Mouse (Mus musculus) small intestine, adult 2 months (tissue): ENCODE results near the gene Ttc8. TPM values are rescaled to one million over a fixed set of nuclear protein-coding genes. Genes with fewer than 3 reads are reported as not detected.

Experiments
- H3K27ac ChIP-seq: fragments of 200-500 bp; 2 replicates; pipeline ENCODE4 v1.5.1; 2012; ENCODE audit warnings: low read depth, low read length, control low read depth, inconsistent platforms; ENCODE audit not compliant: insufficient read depth
- H3K27me3 ChIP-seq: fragments of 200-500 bp; 2 replicates; pipeline ENCODE4 v1.6.1; 2012; ENCODE audit warnings: mild to moderate bottlenecking, moderate library complexity, low read length, inconsistent platforms; ENCODE audit not compliant: control insufficient read depth, insufficient read depth
- H3K36me3 ChIP-seq: fragments of 200-500 bp; 2 replicates; pipeline ENCODE4 v1.6.1; 2012; ENCODE audit warnings: mild to moderate bottlenecking, low read length, control low read depth, inconsistent platforms; ENCODE audit not compliant: control insufficient read depth, insufficient read depth
- H3K4me1 ChIP-seq: fragments of 200-500 bp; 2 replicates; pipeline ENCODE4 v1.6.1; 2012; ENCODE audit warnings: low read length, inconsistent platforms, mixed read lengths; ENCODE audit not compliant: control insufficient read depth, insufficient read depth, insufficient read length
- H3K4me3 ChIP-seq: fragments of 200-500 bp; 2 replicates; pipeline ENCODE4 v1.5.1; 2012; ENCODE audit warnings: low read depth, mild to moderate bottlenecking, control low read depth, inconsistent platforms, low read length, moderate library complexity
- CTCF ChIP-seq: fragments of 200-500 bp; IDR thresholded peaks from 2 replicates; pipeline ENCODE4 v1.5.1; 2012; ENCODE audit warnings: low read depth, mild to moderate bottlenecking, control low read depth, inconsistent platforms, low read length, moderate library complexity, mixed read lengths; ENCODE audit not compliant: insufficient replicate concordance, insufficient read length; ENCODE audit errors: extremely low read depth
- POLR2A ChIP-seq: fragments of 200-500 bp; IDR thresholded peaks from 2 replicates; pipeline ENCODE4 v1.6.1; 2012; ENCODE audit warnings: low read depth, mild to moderate bottlenecking, control low read depth, inconsistent platforms, low read length, moderate library complexity
- WGBS: fragments of 180-500 bp; shearing (Covaris S2); methylation state at CpG from one replicate; pipeline ENCODE4 v1.1.7; 2018; 5-methylcytosine and 5-hydroxymethylcytosine counted together
- polyA plus RNA-seq: library from polyadenylated mRNA; depleted of rRNA; stranded (reverse); fragments of >200 nt; gene quantifications from 2 replicates; pipeline ENCODE4 v1.2.3, GENCODE M21; 2012

Gene Ttc8
- polyA plus RNA-seq, 1 experiment = 3.5 TPM

DNA sequence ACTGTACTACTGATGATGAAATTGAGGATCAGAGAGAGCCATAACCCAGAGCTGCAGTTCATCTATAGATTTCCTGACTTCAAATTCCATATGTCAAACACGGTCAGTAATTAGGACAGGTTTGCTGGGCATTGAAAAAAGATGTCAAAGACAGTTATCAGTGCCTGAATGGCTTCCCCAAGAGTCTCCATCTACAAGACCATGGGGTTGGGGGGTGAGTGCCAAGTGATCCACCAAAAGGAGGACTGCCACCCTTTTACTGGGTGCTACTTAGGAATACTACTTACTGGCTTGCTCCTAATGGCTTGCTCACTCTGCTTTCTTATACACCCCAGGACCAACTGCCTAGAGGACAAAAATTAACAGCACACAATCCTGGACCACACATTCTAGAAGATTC lies 88.4 kb downstream of the Ttc8 start:
- H3K4me3 ChIP-seq = no peak overlapping the region
- WGBS = 86% methylated on average over 1 of the region's 1 CpGs
- no peak for TF ChIP-seq POLR2A
- no peak for TF ChIP-seq CTCF
- no peak overlapping the region for H3K27ac ChIP-seq
- no peaks in the 10 kb centered on the region for H3K4me1 ChIP-seq
- no peaks in the 10 kb centered on the region for H3K36me3 ChIP-seq
- H3K27me3 ChIP-seq = peaks cover 3% of the 10 kb centered on the region; the same call in 1 of the 2 replicates

DNA sequence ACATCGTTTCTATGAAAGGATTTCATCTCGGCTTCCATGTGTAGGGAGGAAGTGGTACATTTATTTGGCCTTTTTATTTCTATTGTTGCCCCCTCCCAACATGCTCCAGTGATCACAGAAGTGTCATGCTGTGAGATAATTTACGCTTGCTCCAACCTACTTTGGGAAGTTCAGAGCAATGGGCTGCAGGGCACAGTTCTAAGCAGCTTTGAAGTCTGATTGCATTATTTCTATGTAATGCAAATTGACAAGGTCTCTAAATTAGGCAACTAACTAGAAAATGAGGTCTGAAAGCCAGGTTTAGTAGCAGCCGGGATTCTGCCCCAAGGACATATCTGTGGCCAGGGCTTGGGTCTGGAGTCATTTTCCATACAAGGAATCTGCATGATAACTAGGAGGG lies 89.1 kb downstream of the Ttc8 start:
- no peak overlapping the region for H3K27ac ChIP-seq
- H3K4me3 ChIP-seq = no peak overlapping the region
- H3K27me3 ChIP-seq = peaks cover 3% of the 10 kb centered on the region; the same call in 1 of the 2 replicates
- no peaks in the 10 kb centered on the region for H3K36me3 ChIP-seq
- WGBS = 77% methylated on average over 4 of the region's 4 CpGs
- TF ChIP-seq CTCF = no peak
- TF ChIP-seq POLR2A = no peak
- no peaks in the 10 kb centered on the region for H3K4me1 ChIP-seq

DNA sequence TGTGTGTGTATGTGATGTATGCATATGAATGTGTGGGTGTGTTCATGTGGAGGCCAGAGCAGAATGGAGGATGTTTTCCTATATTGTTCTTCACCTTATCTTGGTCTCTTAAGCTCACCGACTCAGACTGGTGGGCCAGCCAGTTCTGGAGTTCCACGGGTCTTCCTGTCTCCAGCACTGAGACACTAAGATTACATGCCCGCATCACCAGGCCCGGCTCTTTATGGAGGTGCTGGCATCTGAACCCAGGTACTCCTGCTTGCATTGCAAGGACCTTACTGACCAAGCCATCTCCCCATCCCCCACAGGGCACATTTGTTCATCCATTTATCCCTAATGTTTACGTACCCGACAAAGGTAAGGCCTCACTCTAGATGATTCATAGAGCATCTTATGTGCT lies 89.7 kb downstream of the Ttc8 start:
- no peak overlapping the region for H3K27ac ChIP-seq
- no peak overlapping the region for H3K4me3 ChIP-seq
- TF ChIP-seq CTCF = no peak
- TF ChIP-seq POLR2A = no peak
- no peaks in the 10 kb centered on the region for H3K4me1 ChIP-seq
- H3K27me3 ChIP-seq = peaks cover 3% of the 10 kb centered on the region; the same call in 1 of the 2 replicates
- H3K36me3 ChIP-seq = no peaks in the 10 kb centered on the region
- WGBS = 77% methylated on average over 6 of the region's 6 CpGs

DNA sequence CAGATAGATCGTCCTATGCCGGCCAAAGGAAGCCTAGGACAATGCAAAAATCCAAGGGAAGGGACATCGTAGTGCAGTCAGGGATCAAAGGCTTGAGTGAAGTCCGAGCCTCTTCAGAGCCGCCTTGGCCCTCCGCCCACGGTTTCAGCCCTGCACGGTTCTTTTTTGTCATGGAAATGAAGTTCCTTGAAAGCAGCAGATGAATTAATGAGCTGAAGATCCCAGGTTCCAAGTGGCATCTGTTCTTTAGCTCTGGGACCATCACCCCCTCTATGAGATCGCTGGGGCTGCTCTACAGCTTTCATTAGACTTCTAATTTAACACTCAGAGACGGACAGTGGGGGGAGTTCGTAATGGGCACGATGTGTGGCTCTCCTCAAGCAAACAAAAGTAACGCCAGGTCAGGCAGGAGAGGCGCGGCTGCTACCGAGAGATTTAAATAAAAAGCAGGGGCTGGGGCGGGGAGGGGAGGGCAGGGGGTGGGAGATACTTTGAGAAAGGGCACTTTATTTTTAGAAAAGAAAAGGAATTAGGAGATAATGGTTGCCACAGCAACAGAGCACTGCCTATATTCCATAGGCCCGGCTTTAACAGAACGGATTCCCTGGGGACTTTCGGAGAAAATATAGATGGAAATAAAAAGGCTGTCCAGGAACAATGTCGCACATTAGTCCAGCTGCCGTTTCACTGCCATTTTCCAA lies 90.9 kb downstream of the Ttc8 start:
- Histone ChIP-seq H3K4me1 (no peaks in the 10 kb centered on the region), H3K27me3 (peaks cover 3% of the 10 kb centered on the region; the same call in 1 of the 2 replicates), H3K27ac (no peak overlapping the region), H3K4me3 (no peak overlapping the region), H3K36me3 (no peaks in the 10 kb centered on the region)
- TF ChIP-seq CTCF (no peak), POLR2A (no peak)
- 26% methylated on average over 22 of the region's 22 CpGs for WGBS

DNA sequence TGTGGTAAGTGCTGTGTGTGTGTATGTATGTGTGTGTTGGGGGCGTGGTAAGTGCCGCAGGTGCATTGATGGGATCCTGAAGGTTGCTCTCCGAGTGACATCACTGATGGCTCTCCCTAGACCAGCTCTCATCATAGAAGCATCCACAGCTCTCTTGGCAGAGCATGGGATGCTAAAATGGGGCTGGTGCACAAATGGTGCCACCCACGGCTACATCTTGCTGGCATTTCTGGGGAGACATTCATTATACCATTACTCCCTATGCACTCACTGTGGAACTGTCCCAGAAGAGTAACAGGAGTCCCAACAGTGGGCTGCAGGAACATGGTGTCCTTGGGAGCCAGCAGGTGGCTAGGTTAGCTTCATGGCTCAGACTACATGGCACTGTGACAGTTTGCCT lies 95.5 kb downstream of the Ttc8 start:
- TF ChIP-seq POLR2A (no peak), CTCF (no peak)
- 83% methylated on average over 4 of the region's 4 CpGs for WGBS
- Histone ChIP-seq H3K27me3 (peaks cover 3% of the 10 kb centered on the region; the same call in 1 of the 2 replicates), H3K36me3 (no peaks in the 10 kb centered on the region), H3K27ac (no peak overlapping the region), H3K4me3 (no peak overlapping the region), H3K4me1 (no peaks in the 10 kb centered on the region)

DNA sequence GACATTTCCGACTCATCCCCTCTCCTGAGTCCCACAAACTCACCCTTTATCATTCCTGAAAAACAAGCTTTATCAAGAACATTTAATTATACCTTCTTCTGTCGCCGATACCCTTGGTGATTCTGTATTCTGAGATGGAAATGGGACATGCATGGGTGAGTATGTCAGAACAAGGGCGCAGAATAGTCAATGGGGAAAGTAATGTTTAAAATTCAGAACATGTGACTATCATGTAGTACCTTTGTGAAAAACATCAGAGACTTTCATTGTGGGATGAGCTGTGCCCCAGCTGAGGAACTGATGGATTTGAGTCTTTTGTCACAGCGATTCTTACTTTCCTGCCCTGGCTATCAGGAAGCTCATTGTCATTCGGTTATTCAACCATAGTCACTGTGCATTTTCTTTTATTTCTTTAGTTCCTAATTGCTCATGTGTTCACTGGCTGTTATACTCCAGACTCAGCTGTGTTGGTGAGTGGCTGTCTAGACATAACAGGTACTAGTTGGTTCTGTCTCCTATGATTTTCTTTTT lies 104.1 kb downstream of the Ttc8 start:
- TF ChIP-seq POLR2A (no peak), CTCF (no peak)
- Histone ChIP-seq H3K4me3 (no peak overlapping the region), H3K4me1 (no peaks in the 10 kb centered on the region), H3K27me3 (no peaks in the 10 kb centered on the region), H3K36me3 (no peaks in the 10 kb centered on the region), H3K27ac (no peak overlapping the region)
- WGBS = 88% methylated on average over 6 of the region's 6 CpGs

DNA sequence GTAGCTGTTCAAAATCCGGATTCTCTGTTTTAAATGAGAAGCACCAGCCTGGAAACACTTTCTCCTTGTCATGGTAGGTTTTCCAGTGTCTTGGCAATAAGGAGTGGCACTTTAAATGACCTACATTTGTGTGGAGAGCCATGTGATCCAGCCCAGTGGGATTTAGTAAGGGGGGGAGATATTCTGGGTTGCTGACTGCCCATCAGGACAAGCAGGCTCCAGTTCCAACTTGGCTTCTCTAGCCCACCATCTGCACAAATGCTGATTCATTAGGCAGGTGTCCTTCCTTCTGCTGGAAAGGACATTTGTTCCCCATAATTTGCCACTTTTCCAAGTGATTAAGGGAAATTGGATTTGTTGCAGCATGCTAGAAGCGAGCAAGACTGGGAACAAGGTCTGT lies 105.9 kb downstream of the Ttc8 start:
- no peak for TF ChIP-seq CTCF
- TF ChIP-seq POLR2A = no peak
- H3K4me3 ChIP-seq = no peak overlapping the region
- H3K27ac ChIP-seq = no peak overlapping the region
- no peaks in the 10 kb centered on the region for H3K36me3 ChIP-seq
- H3K27me3 ChIP-seq = no peaks in the 10 kb centered on the region
- no peaks in the 10 kb centered on the region for H3K4me1 ChIP-seq
- WGBS = 67% methylated on average over 2 of the region's 2 CpGs
